Mouse (Mus musculus): ENCODE results near the gene Gsdma. TPM values are rescaled to one million over a fixed set of nuclear protein-coding genes. Genes with fewer than 3 reads are reported as not detected.

The Gsdma gene
- polyA plus RNA-seq, 1 experiment from 2014 or later = 0.08 TPM

DNA sequence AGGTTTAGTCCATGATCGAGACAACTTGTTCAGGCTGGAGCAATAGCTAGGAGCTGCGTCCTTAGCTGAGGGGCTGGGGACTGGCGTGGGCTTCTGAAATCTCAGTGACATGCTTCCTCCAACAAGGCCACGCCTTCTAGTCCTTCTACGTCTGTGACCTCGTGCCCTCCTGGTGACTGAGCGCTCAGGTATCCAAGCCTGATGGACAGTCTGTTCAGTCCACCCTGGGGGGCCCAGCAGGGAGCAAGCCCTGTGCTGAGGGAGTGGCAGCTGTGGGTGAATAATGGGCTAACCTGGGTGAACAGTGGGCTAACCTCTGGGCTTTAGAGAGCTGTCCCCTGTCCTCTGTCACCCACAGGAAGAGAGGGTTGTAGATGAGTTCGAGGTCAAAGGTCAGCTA lies 23.9 kb downstream of the Gsdma start:
- Histone ChIP-seq H3K9ac (ENCODE audit: low read depth, low read length) (no peak overlapping the region), H3K27me3 (replicated peaks; ENCODE audit: control insufficient read depth, insufficient read depth, low read length) (no peaks in the 10 kb centered on the region), H3K9me3 (ENCODE audit: control insufficient read depth, low read length) (no peaks in the 10 kb centered on the region), H3K4me2 (ENCODE audit: low read length) (no peak overlapping the region), H3K36me3 (ENCODE audit: control insufficient read depth, insufficient read depth, low read length) (peaks cover 55% of the 10 kb centered on the region), H3K27ac (ENCODE audit: low read depth, low read length) (no peak overlapping the region), H3K4me1 (ENCODE audit: control insufficient read depth, insufficient read depth, low read depth, low read length) (peaks cover 10% of the 10 kb centered on the region), H3K4me3 (ENCODE audit: low read length) (no peak overlapping the region)
- no peak for ATAC-seq
- 90% methylated on average over 8 of the region's 8 CpGs for WGBS

- no peaks in the 10 kb centered on the region for H3K27me3 ChIP-seq (replicated peaks; ENCODE audit: control insufficient read depth, insufficient read depth, low read length)
- ATAC-seq = no peak
- H3K4me3 ChIP-seq (ENCODE audit: low read length) = no peak overlapping the region
- H3K4me1 ChIP-seq (ENCODE audit: control insufficient read depth, insufficient read depth, low read depth, low read length) = no peaks in the 10 kb centered on the region
- H3K9ac ChIP-seq (ENCODE audit: low read depth, low read length) = no peak overlapping the region
- H3K36me3 ChIP-seq (ENCODE audit: control insufficient read depth, insufficient read depth, low read length) = peaks cover 53% of the 10 kb centered on the region
- H3K9me3 ChIP-seq (ENCODE audit: control insufficient read depth, low read length) = no peaks in the 10 kb centered on the region
- H3K27ac ChIP-seq (ENCODE audit: low read depth, low read length) = no peak overlapping the region
- WGBS = 81% methylated on average over 13 of the region's 13 CpGs
- H3K4me2 ChIP-seq (ENCODE audit: low read length) = no peak overlapping the region
Measured at GRCm38 (mm10) chr11:98693201-98693600, 29.1 kb downstream of the Gsdma start.

GRCm38 (mm10) chr11:98693746-98694145 lies 29.6 kb downstream of the Gsdma start:
- Histone ChIP-seq H3K4me3 (ENCODE audit: low read length) (no peak overlapping the region), H3K9ac (ENCODE audit: low read depth, low read length) (no peak overlapping the region), H3K4me1 (ENCODE audit: control insufficient read depth, insufficient read depth, low read depth, low read length) (no peaks in the 10 kb centered on the region), H3K36me3 (ENCODE audit: control insufficient read depth, insufficient read depth, low read length) (peaks cover 51% of the 10 kb centered on the region), H3K27ac (ENCODE audit: low read depth, low read length) (no peak overlapping the region), H3K27me3 (replicated peaks; ENCODE audit: control insufficient read depth, insufficient read depth, low read length) (no peaks in the 10 kb centered on the region), H3K4me2 (ENCODE audit: low read length) (no peak overlapping the region), H3K9me3 (ENCODE audit: control insufficient read depth, low read length) (no peaks in the 10 kb centered on the region)
- WGBS = 93% methylated on average over 9 of the region's 9 CpGs
- no peak for ATAC-seq

- Histone ChIP-seq H3K9ac (ENCODE audit: low read depth, low read length) (no peak overlapping the region), H3K36me3 (ENCODE audit: control insufficient read depth, insufficient read depth, low read length) (peaks cover 51% of the 10 kb centered on the region), H3K27me3 (replicated peaks; ENCODE audit: control insufficient read depth, insufficient read depth, low read length) (no peaks in the 10 kb centered on the region), H3K27ac (ENCODE audit: low read depth, low read length) (no peak overlapping the region), H3K4me3 (ENCODE audit: low read length) (no peak overlapping the region), H3K9me3 (ENCODE audit: control insufficient read depth, low read length) (no peaks in the 10 kb centered on the region), H3K4me2 (ENCODE audit: low read length) (no peak overlapping the region), H3K4me1 (ENCODE audit: control insufficient read depth, insufficient read depth, low read depth, low read length) (no peaks in the 10 kb centered on the region)
- ATAC-seq = no peak
- WGBS = 78% methylated on average over 9 of the region's 9 CpGs
Measured at GRCm38 (mm10) chr11:98694301-98694700, 30.1 kb downstream of the Gsdma start.

DNA sequence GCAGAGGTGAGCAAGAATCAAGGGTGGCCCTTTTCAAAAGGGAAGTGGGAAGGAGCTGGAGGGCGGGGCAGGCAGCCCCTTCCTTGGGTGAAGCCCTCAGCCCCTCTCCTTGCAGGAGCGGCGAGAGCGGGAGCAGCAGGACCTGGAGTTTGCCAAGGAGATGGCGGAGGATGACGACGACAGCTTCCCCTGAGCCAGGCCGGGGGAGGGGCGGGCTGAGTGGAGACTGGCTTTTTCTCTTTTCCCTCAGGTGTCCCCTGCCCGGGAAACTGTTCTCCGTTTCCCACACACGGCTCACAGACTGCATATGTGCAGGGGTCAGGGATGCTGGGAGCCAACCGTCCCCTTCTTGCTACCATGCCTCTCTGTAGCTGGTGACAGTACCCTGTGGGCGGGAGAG lies 31.3 kb downstream of the Gsdma start:
- 65% methylated on average over 14 of the region's 14 CpGs for WGBS
- no peak overlapping the region for H3K4me2 ChIP-seq (ENCODE audit: low read length)
- H3K36me3 ChIP-seq (ENCODE audit: control insufficient read depth, insufficient read depth, low read length) = peaks cover 40% of the 10 kb centered on the region
- H3K4me1 ChIP-seq (ENCODE audit: control insufficient read depth, insufficient read depth, low read depth, low read length) = no peaks in the 10 kb centered on the region
- ATAC-seq = no peak
- H3K9me3 ChIP-seq (ENCODE audit: control insufficient read depth, low read length) = no peaks in the 10 kb centered on the region
- H3K4me3 ChIP-seq (ENCODE audit: low read length) = no peak overlapping the region
- no peak overlapping the region for H3K27ac ChIP-seq (ENCODE audit: low read depth, low read length)
- no peak overlapping the region for H3K9ac ChIP-seq (ENCODE audit: low read depth, low read length)
- H3K27me3 ChIP-seq (replicated peaks; ENCODE audit: control insufficient read depth, insufficient read depth, low read length) = no peaks in the 10 kb centered on the region

- no peak overlapping the region for H3K27ac ChIP-seq (ENCODE audit: low read depth, low read length)
- WGBS = 83% methylated on average over 14 of the region's 14 CpGs
- H3K27me3 ChIP-seq (replicated peaks; ENCODE audit: control insufficient read depth, insufficient read depth, low read length) = no peaks in the 10 kb centered on the region
- no peaks in the 10 kb centered on the region for H3K4me1 ChIP-seq (ENCODE audit: control insufficient read depth, insufficient read depth, low read depth, low read length)
- H3K4me3 ChIP-seq (ENCODE audit: low read length) = no peak overlapping the region
- no peak overlapping the region for H3K4me2 ChIP-seq (ENCODE audit: low read length)
- no peak for ATAC-seq
- peaks cover 28% of the 10 kb centered on the region for H3K36me3 ChIP-seq (ENCODE audit: control insufficient read depth, insufficient read depth, low read length)
- H3K9ac ChIP-seq (ENCODE audit: low read depth, low read length) = no peak overlapping the region
- no peaks in the 10 kb centered on the region for H3K9me3 ChIP-seq (ENCODE audit: control insufficient read depth, low read length)
Measured at GRCm38 (mm10) chr11:98696454-98697216, 32.5 kb downstream of the Gsdma start.

- 90% methylated on average over 12 of the region's 12 CpGs for WGBS
- Histone ChIP-seq H3K4me2 (ENCODE audit: low read length) (no peak overlapping the region), H3K36me3 (ENCODE audit: control insufficient read depth, insufficient read depth, low read length) (peaks cover 22% of the 10 kb centered on the region)
Measured at GRCm38 (mm10) chr11:98697225-98697624, 33.1 kb downstream of the Gsdma start.

DNA sequence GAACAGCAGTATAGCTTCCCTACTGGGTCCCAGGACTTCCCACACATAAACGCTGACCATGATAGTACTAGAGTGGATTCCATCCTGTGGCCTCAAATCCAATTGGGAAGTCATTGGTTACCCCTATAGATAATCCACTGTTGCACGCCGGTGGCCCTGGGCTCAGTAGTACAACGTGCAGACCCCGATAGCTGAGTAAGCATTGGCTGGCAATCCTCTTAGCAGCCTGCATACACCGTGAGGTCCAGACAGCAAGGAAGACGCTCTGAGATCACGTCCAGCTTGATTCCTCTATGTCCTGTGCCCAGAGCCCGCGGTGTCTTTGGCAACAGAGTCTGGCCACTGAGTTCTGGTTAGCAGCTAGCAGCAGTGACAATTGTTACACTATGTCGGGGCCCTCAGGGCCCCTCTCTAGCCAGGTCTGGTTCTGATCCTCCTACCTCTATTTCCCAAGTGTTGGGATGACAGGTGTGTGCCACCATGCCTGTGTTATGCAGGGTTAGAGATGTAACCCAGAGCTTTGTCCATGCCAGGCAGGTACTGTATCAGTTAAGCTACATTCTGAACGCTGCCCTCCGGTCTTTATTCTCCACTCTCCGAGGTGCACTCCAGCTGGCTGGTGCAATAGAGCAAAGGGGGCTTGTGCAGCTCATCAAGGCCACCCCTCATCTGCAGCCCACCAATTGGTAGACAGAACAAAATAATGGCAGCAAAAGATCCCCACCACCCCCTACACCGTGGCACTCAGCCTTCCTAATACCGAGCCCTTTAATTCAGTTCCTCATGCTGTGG lies 34.9 kb downstream of the Gsdma start:
- Histone ChIP-seq H3K4me1 (ENCODE audit: control insufficient read depth, insufficient read depth, low read depth, low read length) (no peaks in the 10 kb centered on the region), H3K9ac (ENCODE audit: low read depth, low read length) (no peak overlapping the region; the same call in 1 of the 2 replicates), H3K27me3 (replicated peaks; ENCODE audit: control insufficient read depth, insufficient read depth, low read length) (no peaks in the 10 kb centered on the region), H3K36me3 (ENCODE audit: control insufficient read depth, insufficient read depth, low read length) (peaks cover 14% of the 10 kb centered on the region), H3K9me3 (ENCODE audit: control insufficient read depth, low read length) (no peaks in the 10 kb centered on the region), H3K4me3 (ENCODE audit: low read length) (no peak overlapping the region), H3K4me2 (ENCODE audit: low read length) (no peak overlapping the region), H3K27ac (ENCODE audit: low read depth, low read length) (no peak overlapping the region)
- ATAC-seq = no peak
- 83% methylated on average over 16 of the region's 16 CpGs for WGBS

More at GRCm38 (mm10) chr11:98697225-98697624, 33.1 kb downstream of the Gsdma start:
- Histone ChIP-seq H3K9me3 (ENCODE audit: control insufficient read depth, low read length) (no peaks in the 10 kb centered on the region), H3K4me3 (ENCODE audit: low read length) (no peak overlapping the region), H3K27me3 (replicated peaks; ENCODE audit: control insufficient read depth, insufficient read depth, low read length) (no peaks in the 10 kb centered on the region), H3K4me1 (ENCODE audit: control insufficient read depth, insufficient read depth, low read depth, low read length) (no peaks in the 10 kb centered on the region), H3K9ac (ENCODE audit: low read depth, low read length) (no peak overlapping the region), H3K27ac (ENCODE audit: low read depth, low read length) (no peak overlapping the region)
- ATAC-seq = no peak

GRCm38 (mm10) chr11:98699911-98700310 lies 35.8 kb downstream of the Gsdma start:
- Histone ChIP-seq H3K36me3 (ENCODE audit: control insufficient read depth, insufficient read depth, low read length) (peaks cover 16% of the 10 kb centered on the region), H3K9ac (ENCODE audit: low read depth, low read length) (no peak overlapping the region), H3K9me3 (ENCODE audit: control insufficient read depth, low read length) (no peaks in the 10 kb centered on the region), H3K27me3 (replicated peaks; ENCODE audit: control insufficient read depth, insufficient read depth, low read length) (no peaks in the 10 kb centered on the region), H3K4me2 (ENCODE audit: low read length) (no peak overlapping the region), H3K4me1 (ENCODE audit: control insufficient read depth, insufficient read depth, low read depth, low read length) (no peaks in the 10 kb centered on the region), H3K4me3 (ENCODE audit: low read length) (no peak overlapping the region), H3K27ac (ENCODE audit: low read depth, low read length) (no peak overlapping the region)
- 53% methylated on average over 4 of the region's 4 CpGs for WGBS
- ATAC-seq = 0 out of 2 replicates have a peak, but pooled peaks have one; percentile 53

All from hindbrain, embryonic 16.5 days (tissue).